17 mouse cellular contexts compared by ENCODE assay signal in the genomic region with DNA sequence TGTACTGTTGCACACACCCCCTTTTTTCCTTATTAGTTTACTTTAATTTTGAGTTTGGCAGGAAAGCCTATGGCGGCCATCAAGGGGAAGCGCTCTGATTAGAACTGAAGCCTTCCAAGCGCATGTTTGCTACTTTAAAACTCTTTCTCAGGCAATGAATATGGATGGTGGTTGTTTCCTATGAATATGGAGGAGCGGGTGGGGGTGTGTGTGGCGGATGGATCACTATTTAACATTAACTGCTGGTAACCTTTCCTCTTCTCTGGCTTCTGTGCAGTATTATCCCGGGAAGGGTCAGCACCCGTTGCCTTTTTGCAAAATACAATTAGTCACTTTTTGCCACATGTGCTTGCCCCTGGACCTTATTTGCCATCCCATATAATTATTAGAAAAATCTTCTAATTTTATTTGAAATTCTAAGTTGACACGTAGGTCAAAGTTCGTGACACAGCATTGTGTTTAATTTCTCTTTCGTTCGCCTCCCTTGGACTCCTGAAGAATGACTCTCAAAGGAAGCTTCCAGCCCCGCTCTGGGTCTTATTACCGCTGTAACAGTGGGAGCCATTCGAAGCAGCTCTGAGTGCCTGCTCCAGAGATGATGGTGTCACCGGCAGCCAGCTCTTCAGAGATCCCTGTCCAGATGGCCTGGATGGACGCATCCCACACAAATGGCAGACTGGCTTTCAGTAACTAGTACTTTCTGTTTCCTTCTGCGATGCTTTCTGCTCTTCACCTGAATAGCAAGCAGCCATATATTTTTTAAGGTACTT.
A peak's percentile ranks its signal among the peaks of the same experiment; 100 is the strongest.
DNase-seq lines count a peak whose midpoint lies in the region; ATAC-seq and TF ChIP-seq lines count a peak whose summit lies in the region.
"Had no signal": no experiment of that assay in that cellular context is flagged by ENCODE, and none has a peak within 500 bp of the region (broad histone marks: within the 10 kb centered on the region; RNA-seq: fewer than 3 reads in every experiment).

No protein-coding gene starts in this region.

- 0 out of 2 replicates have a peak overlapping the region, but pooled peaks have one; percentile 5 for H3K27ac ChIP-seq in forebrain, embryonic 15.5 days (replicated peaks)
- H3K27ac ChIP-seq in forebrain, embryonic 11.5 days (ENCODE audit: low read depth, low read length) = no peak overlapping the region
- no peak overlapping the region for H3K27ac ChIP-seq in kidney, adult 2 months (ENCODE audit: insufficient read depth, low read depth, low read length)
- no peak overlapping the region for H3K27ac ChIP-seq in embryonic facial prominence, embryonic 11.5 days (replicated peaks; ENCODE audit: low read depth, low read length)
- H3K27ac ChIP-seq in liver, embryonic 11.5 days (ENCODE audit: low read depth, low read length) = no peak overlapping the region
- H3K27ac ChIP-seq: heart, embryonic 15.5 days; hindbrain, embryonic 14.5 days; liver, embryonic 13.5 days; lung, embryonic 15.5 days; macrophage had no signal

- H3K36me3 ChIP-seq in forebrain, embryonic 15.5 days = no peaks in the 10 kb centered on the region
- no peaks in the 10 kb centered on the region for H3K36me3 ChIP-seq in forebrain, embryonic 11.5 days (ENCODE audit: control insufficient read depth, insufficient read depth, low read length)
- no peaks in the 10 kb centered on the region for H3K36me3 ChIP-seq in kidney, adult 2 months (ENCODE audit: control insufficient read depth, insufficient read depth, low read length)
- H3K36me3 ChIP-seq in embryonic facial prominence, embryonic 11.5 days (replicated peaks; ENCODE audit: control insufficient read depth, insufficient read depth, low read depth, low read length) = no peaks in the 10 kb centered on the region
- no peaks in the 10 kb centered on the region for H3K36me3 ChIP-seq in liver, embryonic 11.5 days (ENCODE audit: control insufficient read depth, insufficient read depth, low read length)
- H3K36me3 ChIP-seq: heart, embryonic 15.5 days; liver, embryonic 13.5 days; lung, embryonic 15.5 days had no signal

- no peak overlapping the region for H3K4me2 ChIP-seq in forebrain, embryonic 15.5 days (replicated peaks)
- H3K4me2 ChIP-seq in forebrain, embryonic 11.5 days (ENCODE audit: low read depth, low read length, severe bottlenecking) = no peak overlapping the region
- no peak overlapping the region for H3K4me2 ChIP-seq in embryonic facial prominence, embryonic 11.5 days (ENCODE audit: low read depth, low read length)
- no peak overlapping the region for H3K4me2 ChIP-seq in liver, embryonic 11.5 days

- no peak overlapping the region for H3K9ac ChIP-seq in forebrain, embryonic 15.5 days (replicated peaks)
- H3K9ac ChIP-seq in forebrain, embryonic 11.5 days (ENCODE audit: low read length) = no peak overlapping the region
- H3K9ac ChIP-seq in embryonic facial prominence, embryonic 11.5 days (replicated peaks; ENCODE audit: low read length) = no peak overlapping the region
- H3K9ac ChIP-seq in liver, embryonic 11.5 days (ENCODE audit: low read depth, low read length) = no peak overlapping the region
- H3K9ac ChIP-seq: heart, embryonic 15.5 days had no signal

- no peaks in the 10 kb centered on the region for H3K27me3 ChIP-seq in forebrain, embryonic 15.5 days
- peaks cover 4% of the 10 kb centered on the region; the same call in 1 of the 2 replicates for H3K27me3 ChIP-seq in forebrain, embryonic 11.5 days (ENCODE audit: control insufficient read depth, insufficient read depth, low read length)
- no peaks in the 10 kb centered on the region for H3K27me3 ChIP-seq in kidney, adult 2 months (replicated peaks; ENCODE audit: control insufficient read depth, insufficient read depth, low read length)
- no peaks in the 10 kb centered on the region for H3K27me3 ChIP-seq in embryonic facial prominence, embryonic 11.5 days (ENCODE audit: control insufficient read depth, insufficient read depth, low read length)
- no peaks in the 10 kb centered on the region for H3K27me3 ChIP-seq in liver, embryonic 11.5 days (replicated peaks; ENCODE audit: control insufficient read depth, insufficient read depth, low read length)
- H3K27me3 ChIP-seq: liver, embryonic 13.5 days; Patski had no signal

- H3K9me3 ChIP-seq in forebrain, embryonic 15.5 days = no peaks in the 10 kb centered on the region
- H3K9me3 ChIP-seq in forebrain, embryonic 11.5 days (ENCODE audit: control insufficient read depth, low read length) = no peaks in the 10 kb centered on the region
- no peaks in the 10 kb centered on the region for H3K9me3 ChIP-seq in embryonic facial prominence, embryonic 11.5 days (replicated peaks; ENCODE audit: control insufficient read depth, low read length)
- H3K9me3 ChIP-seq in liver, embryonic 11.5 days (ENCODE audit: control insufficient read depth, low read length) = no peaks in the 10 kb centered on the region
- H3K9me3 ChIP-seq: heart, embryonic 15.5 days; liver, embryonic 13.5 days; lung, embryonic 15.5 days had no signal

- WGBS in forebrain, embryonic 15.5 days = 62% methylated on average over 17 of the region's 17 CpGs
- 64% methylated on average over 17 of the region's 17 CpGs for WGBS in forebrain, embryonic 11.5 days
- WGBS in kidney, adult 2 months = 69% methylated on average over 17 of the region's 17 CpGs
- 47% methylated on average over 17 of the region's 17 CpGs for WGBS in embryonic facial prominence, embryonic 11.5 days
- 86% methylated on average over 17 of the region's 17 CpGs for WGBS in liver, embryonic 11.5 days

- H3K4me3 ChIP-seq in forebrain, embryonic 15.5 days = no peak overlapping the region
- H3K4me3 ChIP-seq in forebrain, embryonic 11.5 days (ENCODE audit: low read depth, low read length) = no peak overlapping the region
- H3K4me3 ChIP-seq in kidney, adult 2 months (ENCODE audit: insufficient read depth, low read depth, low read length) = no peak overlapping the region
- no peak overlapping the region for H3K4me3 ChIP-seq in embryonic facial prominence, embryonic 11.5 days (ENCODE audit: low read depth, low read length)
- no peak overlapping the region for H3K4me3 ChIP-seq in liver, embryonic 11.5 days (ENCODE audit: low read depth, low read length)

- no peak for TF ChIP-seq CTCF in kidney, adult 2 months (conservative IDR thresholded peaks at IDR 0.05; ENCODE audit: insufficient read depth, insufficient read length, low read depth, low read length)

- DNase-seq in forebrain, embryonic 11.5 days (ENCODE audit: low spot score) = no peak
- DNase-seq in kidney, postnatal 14 days = peak; percentile 17
- DNase-seq in kidney, adult 2 months = no peak
- DNase-seq in embryo, embryonic 10 days (ENCODE audit: low spot score) = peak; percentile 68
- peak; percentile 14 for DNase-seq in embryonic facial prominence, embryonic 11.5 days (ENCODE audit: low spot score)
- no peak for DNase-seq in liver, embryonic 11.5 days (ENCODE audit: low spot score)
- DNase-seq: B cell, adult 2 months; gastrocnemius, postnatal 10 days; heart, adult 18-20 months; liver, embryonic 13.5 days had no signal

- no peak for ATAC-seq in forebrain, embryonic 15.5 days (replicated peaks)
- no peak for ATAC-seq in forebrain, embryonic 11.5 days (replicated peaks; ENCODE audit: low FRiP score)
- no peak for ATAC-seq in embryonic facial prominence, embryonic 11.5 days (replicated peaks; ENCODE audit: insufficient number of reproducible peaks, low FRiP score, low TSS enrichment, low read depth)
- ATAC-seq in liver, embryonic 11.5 days (replicated peaks; ENCODE audit: low FRiP score) = no peak
- ATAC-seq: midbrain, embryonic 16.5 days; Patski had no signal

- peaks cover 17% of the 10 kb centered on the region for H3K4me1 ChIP-seq in forebrain, embryonic 15.5 days
- peaks cover 7% of the 10 kb centered on the region; the same call in 1 of the 2 replicates for H3K4me1 ChIP-seq in forebrain, embryonic 11.5 days (replicated peaks; ENCODE audit: control insufficient read depth, insufficient read depth, low read length)
- H3K4me1 ChIP-seq in kidney, adult 2 months (ENCODE audit: control insufficient read depth, insufficient read depth, low read length) = no peaks in the 10 kb centered on the region
- no peaks in the 10 kb centered on the region for H3K4me1 ChIP-seq in embryonic facial prominence, embryonic 11.5 days (ENCODE audit: control insufficient read depth, insufficient read depth, low read length)
- H3K4me1 ChIP-seq in liver, embryonic 11.5 days (replicated peaks; ENCODE audit: control insufficient read depth, insufficient read depth, low read length) = no peaks in the 10 kb centered on the region; the same call in 1 of the 2 replicates
- H3K4me1 ChIP-seq: lung, embryonic 15.5 days had no signal

- no peak for TF ChIP-seq POLR2A in kidney, adult 2 months (IDR thresholded peaks at IDR 0.05; ENCODE audit: low read depth, low read length)

Comparison
In these comparisons a context has a peak if more than half of its experiments do, and no peak if none do; other contexts are left out.
1. DNase-seq: peak in kidney, postnatal 14 days (single experiment), embryo, embryonic 10 days (single experiment) and embryonic facial prominence, embryonic 11.5 days (single experiment); none in forebrain, embryonic 11.5 days (single experiment), kidney, adult 2 months (single experiment) and liver, embryonic 11.5 days (single experiment).